Mouse (Mus musculus) left cerebral cortex, adult 6 months (tissue): ENCODE measurements around the gene Rtp4. TPM values are rescaled to one million over a fixed set of nuclear protein-coding genes. Genes with fewer than 3 reads are reported as not detected.

Experiments
- long read RNA-seq, 2 experiments: library from polyadenylated mRNA; unstranded; transcript quantifications; one replicate each; pipeline ENCODE4 v2.0.0; 2019 to 2020
- polyA plus RNA-seq: library from polyadenylated mRNA; unstranded; fragments of <200 nt; fragmentation: Nextera tagmentation; gene quantifications from 2 replicates; pipeline ENCODE4 v1.2.3, GENCODE M21; 2021

Gene Rtp4
- polyA plus RNA-seq: 7.9 and 8.0 TPM in 2 replicates
- long read RNA-seq, experiment 1, partial matches to known transcripts: 0 of 6 reads
- long read RNA-seq, experiment 1, other reads (novel, unspliced or antisense): 3 of 6 reads
- long read RNA-seq, experiment 2, transcript Rtp4-201 (2 exons, 1,573 nt): major isoform, 8 of 10 reads
- long read RNA-seq, experiment 2, partial matches to known transcripts: 0 of 10 reads
- long read RNA-seq, experiment 2, other reads (novel, unspliced or antisense): 1 of 10 reads

DNA sequence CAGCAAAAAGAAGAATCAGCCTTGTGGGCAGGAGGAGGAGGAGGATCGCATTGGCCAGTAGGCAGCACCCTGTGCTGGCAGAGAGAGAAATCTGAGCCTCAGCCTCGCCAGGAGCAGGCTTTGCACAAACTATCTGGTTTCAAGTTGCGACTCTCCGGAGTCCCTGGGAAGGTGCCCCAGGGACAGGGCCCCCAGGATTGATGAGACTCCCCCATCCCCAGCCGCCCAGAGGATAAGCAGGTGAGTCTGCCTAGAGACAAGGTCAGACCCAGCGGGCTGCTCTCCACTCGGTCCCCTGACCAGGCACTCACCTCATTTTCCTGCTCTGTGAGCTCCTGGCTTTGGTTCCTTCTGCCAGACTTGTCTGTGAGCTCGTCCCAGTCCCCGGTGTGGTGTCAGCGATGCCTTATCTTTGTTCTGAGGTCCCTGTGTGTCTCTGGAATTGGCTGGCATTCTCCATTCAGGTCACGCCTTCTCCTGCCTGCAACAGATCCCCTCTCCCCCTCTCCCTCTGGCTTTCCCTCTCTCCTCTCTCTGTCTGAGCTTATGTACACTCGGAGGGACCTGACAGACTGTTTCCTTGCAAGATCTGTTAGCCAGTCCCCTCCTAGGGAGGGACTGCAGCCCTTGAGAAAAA is at the start of gene Rtp4, which contains the start of gene Masp1:
Gene Rtp4 (plus strand): TSS at position 57 of the 637 bp plus-strand sequence.
Gene Masp1 (minus strand): TSS at position 581 of the 637 bp plus-strand sequence.

Other genes with a start within 250 kb of the Rtp4 start
- gene Rtp1, start 91.2 kb upstream of the Rtp4 start, polyA plus RNA-seq: 0.04 and 0.22 TPM in 2 replicates
- 2.8 and 2.9 TPM in 2 replicates for gene Masp1, start 524 bp downstream of the Rtp4 start, polyA plus RNA-seq